In the genomic region with DNA sequence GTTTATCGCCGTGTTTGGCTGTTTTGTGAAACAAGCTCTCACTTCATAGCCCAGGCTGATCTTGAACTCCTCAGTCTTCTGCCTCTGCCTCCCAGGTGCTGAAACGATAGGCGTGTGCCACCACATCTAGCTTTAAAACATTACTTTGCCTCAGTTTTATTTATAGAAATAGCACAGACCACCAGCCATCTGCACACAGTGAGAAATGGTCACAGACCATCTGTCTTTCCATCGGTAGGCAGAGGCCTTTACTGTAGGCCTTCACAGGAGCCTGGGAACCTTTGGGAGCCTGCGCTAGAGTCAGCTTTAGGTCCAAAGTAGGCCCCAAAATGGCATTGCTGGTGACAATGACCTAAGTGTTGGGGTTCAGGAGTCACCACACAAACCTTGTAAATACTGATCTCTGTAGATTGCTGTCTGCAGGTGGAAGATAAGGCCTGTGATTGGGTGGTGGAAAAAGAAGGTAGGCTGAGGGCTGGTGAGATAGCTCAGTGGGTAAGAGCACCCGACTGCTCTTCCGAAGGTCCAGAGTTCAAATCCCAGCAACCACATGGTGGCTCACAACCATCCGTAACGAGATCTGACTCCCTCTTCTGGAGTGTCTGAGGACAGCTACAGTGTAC, we compare ENCODE assay signal across 15 mouse cellular contexts. TPM values are rescaled to one million over a fixed set of nuclear protein-coding genes. Genes with fewer than 3 reads are reported as not detected.
DNase-seq lines count a peak whose midpoint lies in the region; TF ChIP-seq lines count a peak whose summit lies in the region.
"Had no signal": no experiment of that assay in that cellular context is flagged by ENCODE, and none has a peak within 500 bp of the region (broad histone marks: within the 10 kb centered on the region; RNA-seq: fewer than 3 reads in every experiment).

No protein-coding gene starts in this region.

- TF ChIP-seq CTCF in layer of hippocampus, adult 2 months (conservative IDR thresholded peaks at IDR 0.05), result no peak
- no peak for TF ChIP-seq CTCF in brain, embryonic 14.5 days (IDR thresholded peaks at IDR 0.05; ENCODE audit: borderline replicate concordance, extremely low read depth, insufficient read depth, insufficient read length)

- H3K4me3 ChIP-seq in layer of hippocampus, adult 2 months, result no peak overlapping the region
- H3K4me3 ChIP-seq: embryonic facial prominence, embryonic 12.5 days; forebrain, embryonic 12.5 days; heart, embryonic 13.5 days; hindbrain, embryonic 15.5 days had no signal

- no peak for TF ChIP-seq POLR2A in brain, embryonic 14.5 days (IDR thresholded peaks at IDR 0.05; ENCODE audit: borderline replicate concordance, extremely low read depth, insufficient read depth, insufficient read length, poor library complexity, severe bottlenecking)

- DNase-seq in cerebellum, adult 9-11 months, result peak; percentile 50
- DNase-seq in cerebellum, postnatal 4 days (ENCODE audit: low spot score in 2 of 2), result no peak
- DNase-seq in layer of hippocampus, adult 2 months (ENCODE audit: low spot score in 2 of 2), result no peak
- no peak for DNase-seq in layer of hippocampus, adult 18-20 months (ENCODE audit: low spot score in 2 of 2)
- peak; percentile 33 for DNase-seq in brain, embryonic 14.5 days (ENCODE audit: low read depth)
- no peak for DNase-seq in T-cell, adult 2 months (ENCODE audit: low spot score)
- DNase-seq: adrenal gland, postnatal 10 days; forebrain, postnatal 0 days; gastrocnemius, postnatal 14 days; heart, postnatal 36 days; kidney, adult 8-10 months had no signal

- H3K27ac ChIP-seq in layer of hippocampus, adult 2 months, result peak overlapping the region; percentile 72; the same call in 1 of the 2 replicates
- H3K27ac ChIP-seq: embryonic facial prominence, embryonic 12.5 days; forebrain, embryonic 12.5 days; heart, embryonic 13.5 days; hindbrain, embryonic 15.5 days had no signal

RNA-seq across cellular contexts. Expression of a gene that starts 20.8 kb away (rescaled TPM):
- 10 to 100 TPM; 14.8 to 14.9 TPM for total RNA-seq in layer of hippocampus, adult 2 months (2021)
- 10 to 100 TPM; 11.1 to 11.8 TPM for total RNA-seq in layer of hippocampus, adult 18-20 months (2021)
- polyA plus RNA-seq in brain, embryonic 14.5 days (2012; rRNA removed), result 46.6 and 55.9 TPM in 2 replicates

RNA-seq across cellular contexts. Expression of a gene that starts 40.6 kb away (rescaled TPM):
- total RNA-seq in layer of hippocampus, adult 2 months (2021), result 100 to 1,000 TPM; 277 to 278 TPM
- 100 to 1,000 TPM; 288 to 297 TPM for total RNA-seq in layer of hippocampus, adult 18-20 months (2021)
- 108 and 139 TPM in 2 replicates for polyA plus RNA-seq in brain, embryonic 14.5 days (2012; rRNA removed)

RNA-seq across cellular contexts. Expression of a gene that starts 48.9 kb away (rescaled TPM):
- total RNA-seq in layer of hippocampus, adult 2 months (2021), result 10 to 100 TPM; 93.4 to 95.0 TPM
- 100 to 1,000 TPM; 104 to 107 TPM for total RNA-seq in layer of hippocampus, adult 18-20 months (2021)
- polyA plus RNA-seq in brain, embryonic 14.5 days (2012; rRNA removed), result 24.9 and 53.4 TPM in 2 replicates

Comparison
In these comparisons a context has a peak if more than half of its experiments do, and no peak if none do; other contexts are left out.
1. DNase-seq: peak in cerebellum, adult 9-11 months (single experiment) and brain, embryonic 14.5 days (single experiment); none in cerebellum, postnatal 4 days (0 of 2), layer of hippocampus, adult 2 months (0 of 2), layer of hippocampus, adult 18-20 months (0 of 2) and T-cell, adult 2 months (single experiment).